Mouse (Mus musculus): Measurements from ENCODE around the gene Tcf7.

Gene Tcf7

DNA sequence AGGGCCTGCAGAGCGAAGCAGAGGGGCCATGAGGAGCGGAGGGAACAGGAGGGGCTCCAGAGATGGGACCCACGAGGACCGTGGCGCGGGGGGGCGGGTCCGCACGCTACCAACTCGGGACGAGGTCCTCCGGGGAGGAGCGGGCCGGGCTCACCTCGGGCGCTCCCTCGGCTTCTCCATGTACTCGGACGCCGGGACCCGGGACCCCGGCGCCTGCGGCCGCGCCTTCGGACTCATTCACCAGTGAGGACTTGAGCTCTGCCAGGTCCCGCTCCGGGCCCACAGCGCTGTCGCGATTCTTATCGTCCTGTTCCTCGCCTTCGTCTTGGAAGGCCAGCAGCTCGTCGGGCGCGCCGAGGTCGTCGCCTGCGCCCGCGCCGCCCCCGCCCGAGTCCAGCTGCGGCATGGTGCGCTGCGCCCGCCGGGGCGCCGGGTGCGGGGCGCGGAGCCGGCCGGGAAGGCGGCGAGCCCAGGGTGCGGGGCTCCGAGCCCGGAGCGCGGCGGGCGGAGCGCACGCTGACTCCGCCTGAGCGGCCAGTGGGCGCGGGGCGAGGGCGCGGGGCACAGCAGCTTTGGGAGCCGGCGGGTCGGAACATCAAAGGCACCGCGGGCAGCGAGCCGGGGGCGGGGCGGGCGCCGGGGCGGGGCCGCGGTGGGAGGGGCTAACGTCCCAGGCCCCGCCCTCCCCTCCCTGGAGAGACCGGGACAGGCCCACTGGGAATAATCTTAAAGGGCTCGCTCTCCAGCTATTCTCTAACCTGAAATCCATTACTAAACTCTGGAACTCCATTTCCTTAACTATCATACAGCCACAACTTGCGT is at the start of gene Tcf7:
TSS of gene Tcf7 (minus strand) at position 241 of the 822 bp plus-strand sequence.
- peak; percentile 70 for DNase-seq

DNA sequence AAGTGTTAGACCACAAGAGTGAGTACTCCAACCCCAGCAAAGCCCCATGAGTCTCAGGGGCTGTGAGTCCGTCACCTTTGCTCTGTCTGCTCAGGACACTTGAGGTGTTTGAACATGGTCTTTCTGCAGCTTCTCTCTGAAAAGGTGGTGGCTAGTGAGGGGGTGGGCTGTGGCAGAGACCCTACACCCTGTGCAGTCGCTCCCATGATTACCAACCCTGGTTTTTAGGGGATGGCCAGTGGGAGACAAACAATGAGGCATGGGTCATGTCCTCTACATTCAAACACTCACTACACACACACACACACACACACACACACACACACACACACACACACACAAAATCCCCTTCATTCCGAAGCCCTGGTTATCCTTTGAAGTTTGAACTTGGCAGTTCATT is 44.5 kb upstream of the Tcf7 start:
- no peak for DNase-seq

DNA sequence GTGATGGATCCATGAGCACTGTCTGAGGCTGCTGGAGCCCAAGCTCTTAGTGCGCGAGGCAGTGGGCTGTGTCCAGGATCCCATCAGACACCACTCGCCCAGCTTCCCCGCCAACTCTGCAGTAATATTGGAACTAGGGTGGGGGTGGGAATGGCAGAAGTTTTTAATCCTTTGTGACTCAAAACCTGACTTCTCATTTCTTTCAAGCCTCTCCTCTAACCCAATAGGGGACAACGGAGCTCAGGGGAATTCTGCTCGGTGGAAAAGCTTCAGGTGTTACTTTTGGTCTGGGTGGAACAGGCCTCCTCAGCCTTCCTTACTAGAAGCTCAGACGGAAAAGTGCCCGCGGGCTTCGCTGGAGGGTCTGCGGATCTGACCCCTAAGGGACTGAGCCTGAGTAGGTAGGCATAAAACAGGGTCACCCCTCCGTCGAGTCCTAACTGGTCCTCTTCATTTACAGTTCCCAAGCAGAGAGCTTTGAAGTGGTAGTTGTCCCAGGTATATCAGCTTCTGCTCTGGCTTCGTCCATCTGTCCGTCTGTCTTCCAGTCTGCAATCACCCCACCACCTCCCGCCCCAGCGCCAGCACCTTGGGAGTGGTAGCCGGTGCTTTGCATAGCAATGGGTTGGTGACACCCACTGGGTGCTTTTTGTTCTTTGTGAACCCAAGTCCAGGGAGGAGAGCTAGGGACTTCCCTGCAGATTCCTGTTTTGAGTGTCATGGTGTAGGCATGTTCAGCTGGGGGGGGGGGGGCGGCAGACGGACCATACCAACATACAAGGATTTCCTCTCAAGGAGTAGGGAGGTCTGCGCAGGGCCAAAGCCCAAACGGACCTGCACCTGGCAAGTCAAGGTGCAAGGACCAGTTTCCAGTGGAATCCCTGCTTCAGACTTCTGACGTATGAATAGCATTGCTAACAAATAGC is 41.9 kb upstream of the Tcf7 start:
- DNase-seq = no peak

- DNase-seq = no peak
These were observed 38.7 kb upstream of the Tcf7 start for GRCm38 (mm10) chr11:52321540-52321939.

DNA sequence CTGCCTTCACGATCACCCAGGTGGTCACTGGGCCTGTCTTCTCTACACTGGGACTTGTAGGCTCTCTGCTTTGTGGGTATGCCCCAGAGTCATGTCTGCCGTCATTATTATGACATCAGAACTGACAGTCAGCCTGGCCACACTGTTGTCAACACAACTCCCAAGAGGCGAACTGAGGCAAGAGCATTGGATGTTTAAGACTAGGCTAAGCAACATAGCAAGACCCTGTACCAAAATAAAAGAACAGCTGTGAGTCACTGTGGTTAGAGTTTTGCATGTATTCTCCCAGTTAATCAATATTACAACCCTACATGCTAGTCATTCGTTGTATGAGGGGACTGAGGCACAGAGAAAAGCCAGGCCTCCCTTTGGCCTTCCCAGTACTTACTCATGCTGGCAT is 37.7 kb upstream of the Tcf7 start:
- no peak for DNase-seq

GRCm38 (mm10) chr11:52319664-52320063 is 36.9 kb upstream of the Tcf7 start:
- no peak for DNase-seq

DNA sequence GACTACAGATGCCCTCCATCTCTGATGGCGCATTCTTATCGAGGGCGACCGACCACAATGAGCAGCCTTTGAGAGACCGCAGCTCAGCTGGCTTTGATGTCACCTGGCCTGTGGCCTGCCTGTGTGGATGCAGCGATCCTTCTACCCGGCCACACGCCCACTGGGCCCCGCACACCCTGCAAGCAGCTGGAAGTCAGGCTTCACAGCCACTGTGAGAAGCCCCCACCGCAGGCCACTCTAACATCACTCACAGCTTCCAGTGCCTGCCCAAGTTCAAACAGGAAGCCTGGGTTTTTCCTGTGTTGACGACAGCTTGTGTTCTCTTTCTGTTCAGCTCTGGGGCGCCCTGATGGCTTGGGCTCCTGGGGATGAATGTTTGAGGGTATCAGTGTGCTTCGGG is 35.6 kb upstream of the Tcf7 start:
- peak; percentile 21 for DNase-seq

DNA sequence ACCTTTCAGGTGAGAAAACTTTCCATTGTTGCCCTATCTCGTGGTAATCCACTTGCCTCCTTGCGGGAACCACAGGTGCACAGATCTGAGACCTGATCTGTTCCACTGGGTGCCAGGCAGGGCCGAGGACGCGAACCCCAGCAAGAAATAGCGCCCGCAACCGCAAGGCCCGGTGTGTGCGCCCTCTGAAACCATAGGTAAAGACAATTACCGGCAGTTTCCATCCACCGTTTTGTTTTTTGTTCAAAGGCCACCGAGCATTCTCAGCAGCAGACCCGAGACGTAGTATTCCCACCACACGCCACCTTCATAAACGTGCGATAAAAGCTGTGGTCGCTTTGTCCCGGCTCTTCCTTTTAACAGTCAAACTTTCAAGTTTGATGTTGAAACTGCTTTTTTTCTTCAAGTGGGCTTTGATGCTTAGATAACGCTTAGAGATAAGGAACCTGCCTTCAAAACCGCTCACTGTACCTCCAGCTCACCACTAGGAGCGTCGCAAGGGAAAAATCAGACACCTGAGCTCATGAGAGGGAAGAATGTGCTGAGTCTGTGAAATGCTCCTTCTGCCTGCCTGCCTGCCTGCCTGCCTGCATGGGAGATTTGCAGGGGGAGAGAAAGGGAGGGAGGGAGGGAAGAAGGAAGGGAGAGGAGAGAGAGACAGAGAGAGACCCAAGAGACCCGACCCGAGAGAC is 31.4 kb upstream of the Tcf7 start:
- no peak for DNase-seq

DNA sequence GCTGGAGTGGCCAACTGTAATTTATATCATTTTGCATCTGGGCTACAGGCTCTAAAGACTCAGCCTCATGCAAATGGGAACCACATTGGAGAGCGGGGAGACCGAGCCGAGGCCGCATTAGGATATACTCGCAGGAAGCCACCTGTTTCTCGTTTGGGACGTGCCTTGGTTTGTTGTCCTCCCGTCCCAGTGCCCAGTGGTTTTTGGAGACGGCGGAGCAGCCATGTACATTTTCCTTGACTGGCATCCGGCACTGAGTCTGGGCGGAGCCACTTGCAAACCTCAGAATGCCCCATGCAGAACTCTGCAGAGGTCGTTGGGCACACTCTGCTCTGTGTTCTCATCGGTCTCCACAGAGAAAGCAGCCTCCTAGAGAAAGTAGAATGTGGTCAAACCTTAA is 27.9 kb upstream of the Tcf7 start:
- DNase-seq = no peak

DNA sequence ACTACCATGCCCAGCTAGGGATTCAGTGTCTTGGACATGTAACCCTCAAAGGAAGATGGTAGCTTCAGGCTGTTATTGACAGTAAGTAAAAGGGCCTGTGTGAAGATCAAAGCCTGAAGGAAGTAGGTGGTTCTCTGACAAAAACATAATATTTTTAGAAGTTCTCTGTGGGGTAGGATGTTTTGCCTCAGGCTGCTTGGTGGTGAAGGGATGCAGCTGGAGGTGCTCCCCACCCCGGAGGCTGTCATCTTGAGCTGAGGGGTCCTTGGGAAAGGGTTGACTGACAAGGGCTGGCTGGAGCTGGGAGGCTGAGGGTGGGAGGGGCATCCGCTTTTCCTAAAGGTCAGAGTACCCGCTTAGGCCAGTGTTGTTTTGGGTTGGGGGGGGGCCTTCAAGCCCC is 26.7 kb upstream of the Tcf7 start:
- DNase-seq = no peak

DNA sequence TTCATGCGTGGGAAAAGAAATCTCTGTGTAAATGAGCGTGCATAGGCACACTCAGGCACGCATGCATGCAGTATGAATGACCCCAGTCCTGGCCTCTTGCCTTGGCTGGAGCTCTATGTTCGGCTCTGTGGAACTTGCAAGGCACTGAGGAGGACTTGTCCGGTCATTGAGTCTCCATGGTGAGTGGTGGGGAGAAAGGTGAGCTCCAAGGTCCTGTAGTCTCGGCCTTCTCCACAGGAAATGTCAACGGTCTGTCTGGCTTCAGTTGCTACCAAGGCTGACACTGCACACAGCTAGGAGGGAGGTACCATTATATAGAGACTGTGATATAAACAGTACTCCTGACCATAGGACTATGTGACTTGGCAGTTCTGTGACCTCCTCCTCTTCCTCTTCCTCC is 23.6 kb upstream of the Tcf7 start:
- DNase-seq = no peak

DNA sequence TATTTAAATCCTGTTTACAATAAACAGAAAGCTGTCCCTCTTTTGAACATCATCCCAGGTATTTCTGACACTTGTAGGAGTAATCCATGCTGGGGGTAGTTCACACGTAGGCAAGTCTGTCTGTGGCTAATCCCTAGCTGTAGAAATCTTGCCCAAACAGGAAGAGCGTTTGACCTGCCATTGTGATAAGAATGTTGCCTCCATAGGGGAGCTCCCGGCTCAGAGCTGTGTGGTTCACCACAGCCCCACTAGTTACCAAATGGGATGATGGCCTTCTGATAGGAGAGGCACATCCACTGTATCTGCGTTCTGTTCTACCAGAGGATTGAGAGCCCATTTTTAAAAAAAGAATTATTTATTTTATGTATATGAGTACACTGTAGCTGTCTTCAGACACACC is 22.5 kb upstream of the Tcf7 start:
- no peak for DNase-seq

DNA sequence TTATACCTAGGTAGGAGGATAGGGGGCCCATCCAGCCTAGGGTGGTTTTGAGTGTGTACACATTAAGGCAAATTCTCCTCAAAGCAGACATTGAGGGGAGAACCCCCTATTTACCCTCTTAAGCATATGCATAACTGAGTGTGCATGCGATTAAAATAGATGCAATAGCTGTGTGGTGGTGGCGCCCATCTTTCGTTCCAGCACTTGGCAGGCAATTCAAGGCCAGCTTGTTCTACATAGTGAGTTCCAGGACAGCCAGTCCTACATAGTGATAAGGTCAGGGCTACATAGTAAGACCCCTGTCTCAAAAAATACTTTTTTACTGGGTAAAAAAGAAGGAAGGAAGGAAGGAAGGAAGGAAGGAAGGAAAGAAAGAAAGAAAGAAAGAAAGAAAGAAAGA is 19.9 kb upstream of the Tcf7 start:
- no peak for DNase-seq

DNA sequence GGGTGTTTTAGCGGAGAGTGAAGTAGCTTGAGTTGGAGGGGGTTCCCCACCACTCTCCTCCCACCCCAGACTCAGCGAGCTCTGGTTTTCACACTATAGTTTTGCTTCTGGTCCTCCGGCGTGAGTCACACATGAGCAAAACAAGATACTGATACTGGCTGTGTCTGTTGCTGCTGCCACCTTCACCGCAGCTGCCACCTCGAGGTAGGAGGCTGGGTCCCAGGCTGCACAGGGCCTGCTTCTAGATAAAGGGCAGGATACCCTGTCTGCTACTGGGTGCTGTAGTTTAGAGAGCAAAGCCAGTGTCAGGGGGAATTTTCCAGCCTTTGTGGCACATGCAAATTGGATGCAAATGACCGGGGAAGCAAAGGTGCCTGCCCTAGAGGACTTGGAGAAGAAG is 16.9 kb upstream of the Tcf7 start:
- DNase-seq = no peak

DNA sequence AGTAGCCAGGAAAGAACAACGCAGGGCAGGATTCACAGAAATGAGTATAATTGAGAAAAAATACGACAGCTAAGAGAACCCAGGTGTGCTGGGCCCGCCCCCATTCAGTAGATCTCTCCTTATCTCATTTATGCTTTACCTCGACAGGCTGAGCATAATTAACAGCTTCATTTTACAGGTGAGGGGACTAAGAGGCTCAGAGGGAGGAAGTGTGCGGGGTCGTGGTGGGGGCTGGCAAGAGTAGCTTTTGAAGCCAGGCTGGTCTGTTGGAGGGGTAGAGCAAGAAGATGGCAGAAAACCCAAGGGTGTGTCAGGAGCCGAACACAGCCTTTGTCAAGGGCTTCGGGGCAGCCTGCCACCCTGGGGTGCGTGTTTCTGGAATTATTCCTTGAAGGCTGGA is 16.1 kb upstream of the Tcf7 start:
- no peak for DNase-seq

DNA sequence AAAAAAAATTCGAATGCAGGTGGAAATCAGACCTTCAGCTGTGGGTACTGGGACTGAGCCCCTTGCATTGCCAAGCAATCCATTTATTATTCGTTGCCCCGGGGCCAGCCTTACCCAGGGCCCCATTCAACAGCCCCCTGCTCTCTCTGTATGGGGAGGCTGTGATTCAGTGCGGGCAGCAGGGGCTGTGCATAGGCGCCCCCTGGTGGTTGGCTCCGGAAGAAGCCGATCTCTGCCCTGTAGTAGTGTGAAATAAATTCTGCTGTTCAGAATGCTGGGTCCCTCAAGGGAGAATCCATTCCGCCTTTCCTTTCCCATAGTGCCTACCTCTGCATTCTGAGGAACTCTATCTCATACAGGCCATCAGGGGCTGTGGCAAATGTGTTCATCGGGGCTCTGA is 14.5 kb upstream of the Tcf7 start:
- peak; percentile 71 for DNase-seq

DNA sequence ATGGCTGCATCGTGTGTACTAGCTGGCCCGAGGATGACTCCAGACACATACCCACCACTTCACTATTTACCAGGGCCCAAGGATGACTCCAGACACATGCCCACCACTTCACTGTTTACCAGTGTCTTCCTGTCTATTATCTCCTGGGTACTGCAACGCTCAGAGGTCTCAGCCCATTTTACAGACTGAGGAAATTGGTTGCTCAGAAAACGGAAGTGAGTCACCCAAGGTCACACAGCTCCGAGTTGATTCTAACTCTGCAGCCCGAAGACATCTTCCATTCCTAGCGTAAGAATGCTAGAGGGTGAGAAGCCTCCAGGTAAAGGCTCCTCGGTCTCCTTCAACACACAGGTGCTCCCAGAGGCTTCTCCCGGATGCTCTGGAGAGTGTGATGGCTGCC is 11.3 kb upstream of the Tcf7 start:
- DNase-seq = no peak

GRCm38 (mm10) chr11:52292894-52293293 is 10.1 kb upstream of the Tcf7 start:
- no peak for DNase-seq

DNA sequence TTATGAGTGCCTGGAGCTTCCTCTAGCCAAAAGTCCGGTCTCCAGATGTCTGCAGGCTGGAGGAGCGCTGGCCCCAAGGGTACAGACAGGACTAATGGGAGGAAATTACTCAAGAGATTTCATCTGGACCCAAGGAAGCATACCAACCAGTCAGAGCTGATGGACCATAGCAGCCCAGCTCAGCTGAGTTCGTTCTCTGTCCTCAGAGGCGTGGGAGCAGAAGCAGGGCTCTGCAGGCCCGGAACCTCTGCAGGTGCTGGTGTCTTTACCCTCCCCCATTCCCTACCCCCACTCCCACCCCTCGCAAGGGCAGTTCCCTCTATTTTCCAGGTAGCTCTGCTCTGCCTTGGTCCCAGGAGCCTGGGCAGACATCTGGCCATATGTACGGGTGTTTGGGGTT is 9.5 kb upstream of the Tcf7 start:
- DNase-seq = no peak

DNA sequence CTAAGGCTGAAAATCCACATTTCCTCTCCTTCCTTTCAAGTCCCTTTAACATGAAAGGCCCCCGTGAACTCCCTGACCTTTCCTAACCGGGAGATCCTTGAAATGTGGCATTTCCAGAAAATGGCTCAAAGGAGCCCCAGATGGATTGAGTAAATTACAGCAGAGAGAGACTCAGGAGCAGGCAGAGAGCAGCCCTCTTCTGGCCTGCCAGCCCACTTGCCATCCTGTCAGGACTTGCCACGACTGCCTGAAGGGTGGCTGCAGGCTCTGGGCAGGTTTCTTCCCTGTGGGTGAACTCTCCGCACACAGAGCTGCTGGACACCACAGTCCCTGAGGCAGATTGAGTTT is 4.1 kb upstream of the Tcf7 start:
- no peak for DNase-seq

DNA sequence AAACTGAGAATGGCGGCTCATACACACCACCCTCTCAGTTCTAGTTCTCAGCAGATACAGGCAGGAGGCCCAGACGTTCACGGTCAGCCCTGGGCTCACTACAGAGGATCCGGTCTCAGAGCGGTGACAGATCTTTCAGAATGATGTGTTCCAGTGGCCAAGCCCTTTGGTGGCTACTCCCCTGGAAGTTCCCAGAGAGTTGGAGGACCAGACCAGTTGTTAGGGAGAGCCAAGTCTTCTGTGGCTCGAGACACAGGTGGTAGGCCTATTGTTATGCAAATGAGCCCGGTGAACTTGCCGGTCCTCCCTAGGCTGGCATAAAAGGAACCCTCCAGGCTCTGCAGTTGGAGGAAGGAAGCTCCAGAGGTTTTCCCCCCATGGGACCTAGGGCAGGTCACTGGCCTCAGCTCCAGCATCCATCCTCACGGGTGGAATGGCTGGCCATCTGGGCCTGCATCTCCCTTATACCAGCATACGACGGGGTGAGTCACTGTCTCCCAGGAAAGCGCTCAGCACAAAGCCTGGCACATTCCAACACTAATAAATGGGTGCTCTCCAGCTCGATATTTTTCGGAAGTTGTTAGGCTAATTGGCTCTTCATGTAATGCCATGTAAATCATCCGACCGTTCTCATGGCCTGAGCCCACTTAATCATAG is 3.6 kb upstream of the Tcf7 start:
- no peak for DNase-seq

- DNase-seq = peak; percentile 51
These were observed 1.1 kb upstream of the Tcf7 start for GRCm38 (mm10) chr11:52283596-52284571.

Data from liver (tissue).